Mouse (Mus musculus) ovary, postnatal 36 days (tissue): ENCODE measurements around the gene Ap2m1.
"Not testable (repeated sequence)": the region's sequence is repeated elsewhere in the genome, so short reads cannot be mapped to it uniquely, and the experiment has no call there.

Experiments used
- DNase-seq: peaks from one replicate; pipeline ENCODE4 v3.0.0; 2022; ENCODE audit warnings: low spot score, mixed read lengths

Ap2m1 gene

DNA sequence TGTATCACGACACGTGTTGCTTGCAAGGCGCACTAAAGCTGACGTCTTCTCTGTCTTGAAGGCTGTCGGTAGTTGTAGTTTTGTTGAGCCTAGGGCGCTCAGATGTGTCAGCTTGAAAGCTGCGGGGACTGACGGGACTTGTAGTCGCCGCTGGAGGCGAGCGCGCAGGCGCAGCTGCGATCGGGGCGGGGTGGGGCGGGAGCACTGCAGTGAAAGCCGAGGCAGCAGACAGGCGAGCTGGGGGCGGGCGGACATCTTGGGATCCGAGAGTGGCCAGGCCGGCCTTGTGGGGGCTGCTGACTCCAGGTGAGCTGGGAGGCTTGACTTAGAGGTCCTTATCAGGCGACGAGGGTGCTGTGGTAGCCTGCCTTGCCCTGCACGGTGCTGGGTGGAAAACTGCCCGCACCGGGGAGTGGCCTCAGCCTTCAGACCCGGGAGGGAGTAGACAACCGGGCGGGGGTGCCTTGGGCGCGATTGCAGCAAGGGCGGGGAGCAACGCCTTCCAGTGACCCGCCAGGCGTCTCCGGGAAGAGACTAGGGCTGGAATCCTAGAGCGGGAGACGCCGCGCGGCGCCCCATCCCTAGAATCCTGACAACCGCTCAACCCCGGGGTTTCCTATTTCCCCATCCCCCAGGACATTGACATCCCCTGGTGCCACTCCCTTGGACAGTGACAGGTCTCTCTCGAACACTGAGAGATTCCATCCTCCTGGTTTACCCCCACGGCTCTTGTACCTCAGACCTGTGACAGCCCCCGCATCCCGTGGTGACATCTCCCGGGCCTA is at the start of gene Ap2m1:
TSS of gene Ap2m1 (plus strand) at position 183 of the 785 bp plus-strand sequence.
- DNase-seq = peak; percentile 90

DNA sequence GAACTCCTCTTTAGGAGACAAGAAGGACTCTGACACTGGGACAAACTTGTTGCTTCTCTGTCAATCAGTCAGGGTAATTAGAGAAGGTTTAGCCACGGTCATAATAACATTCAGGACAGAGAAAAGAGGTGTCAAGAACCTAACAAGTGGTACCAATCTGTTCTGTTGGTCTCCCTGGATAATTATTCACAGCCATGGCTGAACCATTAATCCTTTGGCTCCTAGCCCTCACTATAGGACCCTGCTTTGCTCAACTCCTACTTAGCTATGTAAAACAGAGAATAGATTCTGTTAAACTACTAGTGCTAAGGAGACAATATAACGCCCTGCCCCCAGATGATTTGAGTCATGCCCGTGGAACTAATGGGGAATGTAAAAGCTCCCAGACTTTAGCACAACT is 49.2 kb upstream of the Ap2m1 start:
- no peak for DNase-seq

GRCm38 (mm10) chr16:20488151-20488550 is 47.1 kb upstream of the Ap2m1 start:
- DNase-seq = no peak

GRCm38 (mm10) chr16:20488751-20489150 is 46.5 kb upstream of the Ap2m1 start:
- DNase-seq = not testable (repeated sequence)

- no peak for DNase-seq
Measured at GRCm38 (mm10) chr16:20489233-20489632, 46.0 kb upstream of the Ap2m1 start.

DNA sequence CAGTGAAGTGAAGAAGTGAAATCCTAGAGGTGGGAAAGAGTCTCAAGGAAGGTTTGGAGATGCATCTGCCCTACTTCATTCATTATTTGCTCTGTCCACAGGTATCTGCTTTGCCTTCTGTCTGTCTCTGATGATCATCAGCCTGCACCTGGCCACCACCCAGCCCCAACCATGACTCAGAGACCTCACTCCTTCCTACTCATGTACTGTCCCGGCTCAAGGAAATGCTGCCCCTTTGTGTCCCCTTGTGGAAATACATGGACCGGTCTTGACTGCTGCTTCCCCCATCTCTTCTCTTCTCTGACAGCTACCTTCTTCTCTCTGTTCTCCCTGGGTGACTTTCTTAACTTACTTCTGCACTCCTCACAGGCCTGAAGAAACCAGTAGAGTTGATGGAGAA is 44.7 kb upstream of the Ap2m1 start:
- DNase-seq = no peak

DNA sequence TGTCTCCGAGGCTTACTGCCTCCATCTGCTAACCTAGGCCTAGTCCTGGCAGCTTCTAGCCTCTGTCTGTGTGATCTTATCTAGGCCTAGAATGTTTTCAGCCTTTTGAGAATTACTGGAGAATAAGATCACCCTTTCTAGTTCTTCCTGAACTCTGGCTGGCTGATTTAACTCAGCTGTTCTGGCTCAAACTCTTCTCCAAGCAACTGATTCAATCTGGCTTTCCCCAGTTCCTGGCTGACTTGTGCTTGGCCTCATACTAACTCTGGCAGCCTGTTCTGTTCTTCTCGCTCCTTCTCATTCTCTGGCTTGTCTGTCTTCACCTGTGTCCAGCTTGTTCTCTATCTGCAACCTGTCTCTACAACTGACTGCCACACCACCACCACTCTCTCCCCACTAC is 44.0 kb upstream of the Ap2m1 start:
- DNase-seq = no peak

GRCm38 (mm10) chr16:20493452-20493851 is 41.8 kb upstream of the Ap2m1 start:
- no peak for DNase-seq

- peak; percentile 16 for DNase-seq
Measured at GRCm38 (mm10) chr16:20496671-20497600, 38.3 kb upstream of the Ap2m1 start.

- no peak for DNase-seq
Measured at GRCm38 (mm10) chr16:20497980-20498676, 37.1 kb upstream of the Ap2m1 start.

DNA sequence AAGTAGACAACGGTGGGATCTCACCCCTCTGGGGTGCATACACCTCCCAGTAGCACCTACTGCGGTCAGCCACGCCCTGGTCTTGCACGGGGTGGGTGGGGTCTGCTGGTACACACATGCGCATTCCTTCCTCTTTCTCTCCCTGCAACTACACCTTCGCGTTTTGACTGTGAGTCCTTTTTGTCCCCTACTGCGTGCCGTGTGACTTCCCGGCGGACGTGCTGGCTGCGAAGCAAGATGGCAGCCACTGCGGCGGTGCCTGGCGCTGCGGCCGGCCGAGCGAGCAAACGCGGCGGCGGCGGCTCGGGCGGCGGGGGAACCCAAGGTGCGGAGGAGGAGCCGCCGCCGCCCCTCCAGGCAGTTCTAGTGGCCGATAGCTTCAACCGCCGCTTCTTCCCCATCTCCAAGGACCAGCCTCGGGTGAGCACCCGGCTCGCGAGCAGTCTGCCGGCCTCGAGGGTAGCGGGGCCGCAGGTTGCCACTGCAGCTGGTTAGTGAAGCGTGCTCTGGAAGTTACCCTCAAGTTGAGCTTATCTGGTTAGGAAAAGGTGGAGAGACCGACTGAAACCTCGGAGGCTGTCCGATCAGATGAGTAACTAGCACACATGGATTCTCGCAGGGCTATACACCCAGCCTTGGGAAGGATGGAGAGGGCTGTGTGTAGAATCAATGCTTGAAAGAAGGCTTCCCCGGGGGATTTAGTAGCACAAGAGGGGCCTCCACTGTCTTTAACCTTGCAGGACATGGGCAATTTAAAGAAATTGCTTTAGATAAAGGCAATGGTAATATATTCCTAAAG is 36.4 kb upstream of the Ap2m1 start, which contains the start of gene Eif2b5:
TSS of gene Eif2b5 (plus strand) at position 141 of the 799 bp plus-strand sequence.
- peak; percentile 91 for DNase-seq

DNA sequence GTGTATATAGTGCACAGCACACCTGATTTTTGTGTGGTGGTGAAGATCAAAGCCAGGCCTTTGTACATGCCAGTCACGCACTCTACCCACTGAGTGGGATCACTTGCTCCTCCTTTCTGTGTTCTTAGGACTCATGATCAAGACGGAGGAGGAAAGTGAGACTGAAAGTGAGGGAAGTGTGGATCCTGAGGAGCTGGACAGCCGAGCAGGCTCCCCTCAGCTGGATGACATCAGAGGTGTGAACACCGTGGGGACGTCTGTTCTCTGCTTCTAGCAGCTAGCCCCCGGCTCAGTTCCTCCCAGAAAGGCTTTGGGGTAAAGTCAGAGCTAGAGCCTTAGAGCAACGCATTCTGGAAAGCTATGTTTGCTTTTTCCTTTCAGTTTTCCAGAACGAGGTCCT is 29.3 kb upstream of the Ap2m1 start:
- DNase-seq = no peak

GRCm38 (mm10) chr16:20509349-20509748 is 25.9 kb upstream of the Ap2m1 start:
- no peak for DNase-seq

DNA sequence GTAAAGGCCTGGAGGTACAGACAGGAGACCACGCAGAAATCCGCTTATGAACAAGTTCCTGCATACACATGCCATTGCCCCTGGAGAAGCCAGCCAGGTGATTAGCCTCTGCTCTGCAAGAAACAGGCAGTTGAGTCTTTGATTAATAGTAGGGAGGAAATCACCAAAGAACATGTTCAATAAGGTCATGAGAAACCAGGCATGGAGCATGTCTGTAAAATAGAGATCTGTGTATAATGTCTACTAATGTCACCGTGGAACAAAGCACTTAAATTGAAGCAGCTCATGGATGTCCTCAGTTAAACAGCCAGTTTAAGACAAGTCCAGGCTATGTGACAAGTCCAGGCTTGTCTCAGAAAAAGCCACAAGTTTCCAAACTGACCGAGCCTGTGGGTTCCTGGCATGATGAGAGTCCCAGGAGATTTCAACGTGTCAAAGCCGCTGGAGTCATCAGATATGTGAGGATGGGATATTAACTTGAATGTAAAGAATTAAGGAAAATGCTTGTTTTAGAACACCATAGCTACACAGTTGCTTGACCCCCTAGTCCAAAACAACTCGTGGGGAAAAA is 23.9 kb upstream of the Ap2m1 start:
- no peak for DNase-seq

GRCm38 (mm10) chr16:20516032-20516431 is 19.2 kb upstream of the Ap2m1 start:
- no peak for DNase-seq

DNA sequence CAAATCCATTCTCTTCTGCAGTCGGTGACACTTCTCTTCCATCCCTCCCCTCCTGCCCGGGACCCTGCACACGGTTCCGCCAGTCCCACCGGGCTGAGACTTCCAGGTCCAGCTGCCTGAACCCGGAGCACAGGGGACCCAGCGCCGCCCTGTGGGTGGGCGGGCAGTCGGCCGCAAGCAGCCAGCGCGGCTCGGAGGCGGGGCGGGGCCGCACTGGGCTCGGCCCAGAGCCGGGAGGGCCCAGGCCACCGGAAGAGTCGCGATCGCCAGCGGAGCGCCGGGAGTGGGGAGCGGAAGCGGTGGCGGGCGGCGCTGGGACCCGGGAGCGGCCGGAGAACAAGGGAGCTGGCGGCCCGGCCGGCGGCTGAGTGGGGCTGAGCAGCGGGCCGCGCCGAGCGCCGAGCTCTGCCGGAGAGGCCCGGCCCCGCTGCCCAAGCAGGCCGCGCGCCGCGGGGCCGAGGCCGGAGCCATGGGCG is 18.5 kb upstream of the Ap2m1 start, which contains the start of gene Dvl3:
TSS of gene Dvl3 (plus strand) at position 257 of the 476 bp plus-strand sequence.
- DNase-seq = peak; percentile 95

DNA sequence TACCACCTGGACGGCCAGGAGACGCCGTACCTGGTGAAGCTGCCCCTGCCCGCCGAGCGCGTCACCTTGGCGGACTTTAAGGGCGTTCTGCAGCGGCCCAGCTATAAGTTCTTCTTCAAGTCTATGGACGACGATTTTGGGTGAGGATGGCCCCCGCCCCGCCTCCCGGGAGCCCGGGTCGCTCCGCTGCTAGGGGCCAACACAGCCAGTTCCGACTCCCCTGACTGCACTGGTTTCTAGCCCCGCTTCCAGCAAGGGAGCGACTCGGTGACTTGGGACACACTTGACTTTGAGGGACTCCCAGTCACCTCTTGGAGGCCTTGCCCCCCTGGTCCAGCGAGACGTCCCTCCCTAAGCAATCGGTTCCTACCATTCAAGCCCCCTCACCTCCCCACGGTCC is 18.1 kb upstream of the Ap2m1 start:
- DNase-seq = no peak

- DNase-seq = no peak
Measured at GRCm38 (mm10) chr16:20517701-20518374, 17.4 kb upstream of the Ap2m1 start.

- no peak for DNase-seq
Measured at GRCm38 (mm10) chr16:20523886-20524285, 11.4 kb upstream of the Ap2m1 start.

GRCm38 (mm10) chr16:20528779-20529178 is 6.5 kb upstream of the Ap2m1 start:
- no peak for DNase-seq
